Comparison of ENCODE assay signal across 8 mouse cellular contexts in genomic region chr7:110941701-110942530, GRCm38 (mm10). TPM values are rescaled to one million over a fixed set of nuclear protein-coding genes. Genes with fewer than 3 reads are reported as not detected.
DNase-seq lines count a peak whose midpoint lies in the region; ATAC-seq lines count a peak whose summit lies in the region.

No protein-coding gene starts in this region.

- peak; percentile 30 for DNase-seq in spleen, adult 12 weeks (ENCODE audit: low spot score)
- DNase-seq in spleen, postnatal 36 days (ENCODE audit: low spot score in 2 of 2): no peak
- peak; percentile 58 to 61 for DNase-seq in gastrocnemius, adult 8-10 months (ENCODE audit: low spot score in 2 of 2)
- peak; percentile 55 for DNase-seq in kidney, adult 11 months
- no peak for DNase-seq in right cerebral cortex, adult 18-20 months
- no peak for DNase-seq in right cerebral cortex, postnatal 14 days
- DNase-seq in right cerebral cortex, postnatal 36 days (ENCODE audit: low spot score in 2 of 2): no peak

- ATAC-seq in megakaryocyte progenitor cell, adult 5-6 weeks (replicated peaks; ENCODE audit: poor library complexity): peak; percentile 78

RNA-seq across cellular contexts. Expression of gene Mrvi1, which starts 40.3 kb away (rescaled TPM):
- total RNA-seq in gastrocnemius, adult 8-10 months (2022): 1 to 10 TPM; 4.0 to 5.6 (median 4.2) TPM
- 0.15 and 0.91 TPM in 2 replicates for total RNA-seq in megakaryocyte progenitor cell, adult 5-6 weeks (2015)
- total RNA-seq in megakaryocyte progenitor cell, adult 5-6 weeks (2017): not detected in 2 replicates

Comparison
In these comparisons a context has a peak if more than half of its experiments do, and no peak if none do; other contexts are left out.
1. DNase-seq: peak in spleen, adult 12 weeks (single experiment), gastrocnemius, adult 8-10 months (2 of 2) and kidney, adult 11 months (single experiment); none in spleen, postnatal 36 days (0 of 2), right cerebral cortex, adult 18-20 months (single experiment), right cerebral cortex, postnatal 14 days (single experiment) and right cerebral cortex, postnatal 36 days (0 of 2).